Comparison of ENCODE assay signal across 8 mouse cellular contexts in genomic region chr19:40478161-40478575, GRCm38 (mm10). TPM values are rescaled to one million over a fixed set of nuclear protein-coding genes. Genes with fewer than 3 reads are reported as not detected.
DNase-seq lines count a peak whose midpoint lies in the region; ATAC-seq and TF ChIP-seq lines count a peak whose summit lies in the region.

No protein-coding gene starts in this region.

- 0 out of 2 replicates have a peak overlapping the region, but pooled peaks have one; percentile 2 for H3K4me2 ChIP-seq in heart, embryonic 15.5 days
- H3K4me2 ChIP-seq in liver, embryonic 15.5 days = no peak overlapping the region

- no peaks in the 10 kb centered on the region for H3K36me3 ChIP-seq in heart, embryonic 15.5 days
- H3K36me3 ChIP-seq in liver, embryonic 15.5 days (replicated peaks) = no peaks in the 10 kb centered on the region

- peak; percentile 26; the same call in 1 of the 2 replicates for TF ChIP-seq CTCF in layer of hippocampus, adult 2 months (conservative IDR thresholded peaks at IDR 0.05)

- ATAC-seq in heart, embryonic 15.5 days (replicated peaks; ENCODE audit: insufficient number of reproducible peaks, insufficient read depth, low FRiP score, low read depth) = peak; percentile 43; the same call in 1 of the 2 replicates
- ATAC-seq in liver, embryonic 15.5 days (ENCODE audit: insufficient read depth) = no peak; the same call in 1 of the 2 replicates
- ATAC-seq in granulocyte monocyte progenitor cell, adult 5-6 weeks (replicated peaks; ENCODE audit: poor library complexity, severe bottlenecking) = no peak

- DNase-seq in layer of hippocampus, adult 2 months (ENCODE audit: low spot score in 2 of 2) = no peak
- no peak for DNase-seq in layer of hippocampus, adult 9-11 months
- DNase-seq in brain, adult 2 months (ENCODE audit: low read depth, low spot score) = peak; percentile 62
- DNase-seq in right cerebral cortex, adult 2 months (ENCODE audit: low spot score in 2 of 2) = no peak
- no peak for DNase-seq in right cerebral cortex, postnatal 14 days

- peak overlapping the region; percentile 91 for H3K27ac ChIP-seq in layer of hippocampus, adult 2 months
- H3K27ac ChIP-seq in heart, embryonic 15.5 days = peak overlapping the region; percentile 78
- H3K27ac ChIP-seq in liver, embryonic 15.5 days (replicated peaks) = peak overlapping the region; percentile 31; the same call in 1 of the 2 replicates

- H3K9me3 ChIP-seq in heart, embryonic 15.5 days (replicated peaks) = no peaks in the 10 kb centered on the region
- H3K9me3 ChIP-seq in liver, embryonic 15.5 days (replicated peaks) = no peaks in the 10 kb centered on the region

- H3K27me3 ChIP-seq in heart, embryonic 15.5 days = no peaks in the 10 kb centered on the region
- H3K27me3 ChIP-seq in liver, embryonic 15.5 days = no peaks in the 10 kb centered on the region

- peaks cover 51% of the 10 kb centered on the region for H3K4me1 ChIP-seq in heart, embryonic 15.5 days (replicated peaks)
- peaks cover 49% of the 10 kb centered on the region for H3K4me1 ChIP-seq in liver, embryonic 15.5 days (replicated peaks)

- no peak overlapping the region for H3K9ac ChIP-seq in heart, embryonic 15.5 days
- H3K9ac ChIP-seq in liver, embryonic 15.5 days = no peak overlapping the region

- 34% methylated on average over 10 of the region's 10 CpGs for WGBS in heart, embryonic 15.5 days
- whole genome bisulfite sequencing in liver, embryonic 15.5 days (ENCODE audit: insufficient replicate concordance) = 60% methylated on average over 10 of the region's 10 CpGs

- no peak overlapping the region for H3K4me3 ChIP-seq in layer of hippocampus, adult 2 months
- H3K4me3 ChIP-seq in heart, embryonic 15.5 days = no peak overlapping the region
- H3K4me3 ChIP-seq in liver, embryonic 15.5 days (replicated peaks) = no peak overlapping the region

RNA-seq across cellular contexts. Expression of gene Sorbs1, which starts 35.4 kb away (rescaled TPM):
- total RNA-seq in layer of hippocampus, adult 2 months (2021) = 100 to 1,000 TPM; 222 to 229 TPM
- polyA plus RNA-seq in heart, embryonic 15.5 days (2015; fragmentation: Nextera tagmentation; extraction: Ambion mirVana) = 103 and 126 TPM in 2 replicates
- polyA plus RNA-seq in liver, embryonic 15.5 days (2015; fragmentation: Nextera tagmentation; extraction: Ambion mirVana) = 34.9 and 36.7 TPM in 2 replicates
- 3.7 and 7.9 TPM in 2 replicates for total RNA-seq in granulocyte monocyte progenitor cell, adult 5-6 weeks (2014; fragmentation: Nextera tagmentation)
- 0.15 and 7.4 TPM in 2 replicates for total RNA-seq in granulocyte monocyte progenitor cell, adult 5-6 weeks (2017)

Comparison
In these comparisons a context has a peak if more than half of its experiments do, and no peak if none do; other contexts are left out.
1. H3K27ac ChIP-seq: peak in every context shown above with its lines; median percentile 91 in layer of hippocampus, adult 2 months; 78 in heart, embryonic 15.5 days; 31 in liver, embryonic 15.5 days.
2. RNA of gene Sorbs1, which starts 35.4 kb away (total RNA-seq): 222 to 229 TPM in layer of hippocampus, adult 2 months; 0.15 to 7.9 TPM in granulocyte monocyte progenitor cell, adult 5-6 weeks; every median in the first group is over 10 times any median in the second.